ENCODE assay signal across 8 mouse cellular contexts in genomic region chr10:62601833-62602176, GRCm38 (mm10). TPM values are rescaled to one million over a fixed set of nuclear protein-coding genes. Genes with fewer than 3 reads are reported as not detected.
DNase-seq lines count a peak whose midpoint lies in the region; ATAC-seq and TF ChIP-seq lines count a peak whose summit lies in the region.

No protein-coding gene starts in this region.

- H3K4me2 ChIP-seq in heart, embryonic 14.5 days (ENCODE audit: low read length), result peak overlapping the region; percentile 92
- H3K4me2 ChIP-seq in hindbrain, embryonic 12.5 days (replicated peaks), result peak overlapping the region; percentile 96
- peak overlapping the region; percentile 98 for H3K4me2 ChIP-seq in midbrain, embryonic 11.5 days

- H3K36me3 ChIP-seq in heart, embryonic 14.5 days (ENCODE audit: control insufficient read depth, insufficient read depth, low read length), result peaks cover 19% of the 10 kb centered on the region
- peaks cover 18% of the 10 kb centered on the region for H3K36me3 ChIP-seq in hindbrain, embryonic 12.5 days
- H3K36me3 ChIP-seq in midbrain, embryonic 11.5 days (ENCODE audit: control insufficient read depth, insufficient read depth, low read length), result peaks cover 7% of the 10 kb centered on the region; the same call in 1 of the 2 replicates

- no peak for TF ChIP-seq CTCF in Patski (IDR thresholded peaks at IDR 0.05)

- H3K27ac ChIP-seq in heart, embryonic 14.5 days (replicated peaks in 1 of 2; ENCODE audit: control insufficient read depth in 1 of 2, insufficient read depth in 1 of 2, low read depth in 2 of 2, low read length in 2 of 2), result peak overlapping the region; percentile 61 to 68
- H3K27ac ChIP-seq in hindbrain, embryonic 12.5 days, result peak overlapping the region; percentile 46; the same call in 1 of the 2 replicates
- 0 out of 2 replicates have a peak overlapping the region, but pooled peaks have one; percentile 6 for H3K27ac ChIP-seq in midbrain, embryonic 11.5 days (ENCODE audit: low read depth, low read length)

- no peak for DNase-seq in heart, postnatal 4 days
- DNase-seq in Patski (ENCODE audit: low read depth, low spot score), result no peak
- DNase-seq in midbrain, embryonic 11.5 days (ENCODE audit: low spot score, missing footprints), result no peak
- no peak for DNase-seq in right cerebral cortex, postnatal 36 days (ENCODE audit: low spot score in 2 of 2)
- DNase-seq in urinary bladder, adult 18-20 months (ENCODE audit: low spot score in 2 of 2), result no peak
- DNase-seq in lung, adult 18-20 months, result no peak

- no peaks in the 10 kb centered on the region for H3K9me3 ChIP-seq in heart, embryonic 14.5 days (ENCODE audit: control insufficient read depth, low read length)
- no peaks in the 10 kb centered on the region for H3K9me3 ChIP-seq in hindbrain, embryonic 12.5 days (replicated peaks)
- H3K9me3 ChIP-seq in midbrain, embryonic 11.5 days (ENCODE audit: control insufficient read depth, low read length), result no peaks in the 10 kb centered on the region

- peak; percentile 54; the same call in 1 of the 2 replicates for ATAC-seq in heart, embryonic 14.5 days (ENCODE audit: insufficient number of reproducible peaks, insufficient read depth, low FRiP score, low read depth)
- ATAC-seq in Patski, result peak; percentile 90
- ATAC-seq in hindbrain, embryonic 12.5 days (ENCODE audit: low FRiP score), result peak; percentile 75
- ATAC-seq in midbrain, embryonic 11.5 days (ENCODE audit: low FRiP score), result peak; percentile 87

- no peaks in the 10 kb centered on the region for H3K27me3 ChIP-seq in heart, embryonic 14.5 days (ENCODE audit: control insufficient read depth, insufficient read depth, low read length)
- H3K27me3 ChIP-seq in Patski, result no peaks in the 10 kb centered on the region
- no peaks in the 10 kb centered on the region for H3K27me3 ChIP-seq in hindbrain, embryonic 12.5 days
- H3K27me3 ChIP-seq in midbrain, embryonic 11.5 days (ENCODE audit: control insufficient read depth, insufficient read depth, low read length), result no peaks in the 10 kb centered on the region

- CTCF ChIA-PET in Patski (lab: Charles Lee), result interaction anchor here (1.1 to 1.3 kb wide), 2 partner anchors 11 to 23 kb away, joined by 3 to 4 read pairs; partner anchors contain the start of gene Kif1bp

- H3K4me1 ChIP-seq in heart, embryonic 14.5 days (ENCODE audit: control insufficient read depth in 2 of 2, insufficient read depth in 2 of 2, low read length in 2 of 2), result peaks cover 2 to 13% of the 10 kb centered on the region in 2 experiments; a peak in 3 of 4 replicates
- H3K4me1 ChIP-seq in hindbrain, embryonic 12.5 days, result peaks cover 15% of the 10 kb centered on the region
- H3K4me1 ChIP-seq in midbrain, embryonic 11.5 days (ENCODE audit: control insufficient read depth, insufficient read depth, low read length), result 0 out of 2 replicates have a peak, but pooled peaks cover 5% of the 10 kb centered on the region

- in situ Hi-C loops in Patski (cut with MboI; ENCODE audit: low pct_unique_long_range_greater_than_20kb), result no loop called here

- H3K9ac ChIP-seq in heart, embryonic 14.5 days (ENCODE audit: low read length), result peak overlapping the region; percentile 77
- H3K9ac ChIP-seq in hindbrain, embryonic 12.5 days, result peak overlapping the region; percentile 71
- H3K9ac ChIP-seq in midbrain, embryonic 11.5 days (ENCODE audit: low read length), result peak overlapping the region; percentile 78

- POLR2A ChIA-PET in Patski (lab: Charles Lee), result interaction anchor here (0.5 to 1.0 kb wide), 3 partner anchors 49 to 1463 kb away, joined by 3 to 5 read pairs (median 3); partner anchors contain the start of gene Ddx50

- H3K4me3 ChIP-seq in heart, embryonic 14.5 days (ENCODE audit: control insufficient read depth in 1 of 2, insufficient read depth in 1 of 2, low read depth in 1 of 2, low read length in 2 of 2), result peak overlapping the region; percentile 64 to 86
- H3K4me3 ChIP-seq in hindbrain, embryonic 12.5 days, result peak overlapping the region; percentile 78
- peak overlapping the region; percentile 70 for H3K4me3 ChIP-seq in midbrain, embryonic 11.5 days (ENCODE audit: low read depth, low read length)

- WGBS in heart, embryonic 14.5 days, result under 1% methylated on average over 23 of the region's 23 CpGs
- WGBS in hindbrain, embryonic 12.5 days, result under 1% methylated on average over 23 of the region's 23 CpGs
- WGBS in midbrain, embryonic 11.5 days, result under 1% methylated on average over 23 of the region's 23 CpGs

RNA-seq across cellular contexts. Expression of gene Ddx21, which starts 0.3 kb away (rescaled TPM):
- polyA plus RNA-seq in heart, embryonic 14.5 days (2014; fragmentation: Nextera tagmentation; extraction: Ambion mirVana), result 13.3 and 14.4 TPM in 2 replicates
- 10 to 100 TPM; 43.8 to 46.1 TPM for total RNA-seq in heart, postnatal 4 days (2021)
- polyA plus RNA-seq in Patski (2021), result 54.4 TPM
- 25.3 TPM in 2 replicates for polyA plus RNA-seq in hindbrain, embryonic 12.5 days (2016; fragmentation: Nextera tagmentation; extraction: Ambion mirVana)
- 37.5 and 39.2 TPM in 2 replicates for polyA plus RNA-seq in midbrain, embryonic 11.5 days (2014; fragmentation: Nextera tagmentation; extraction: Ambion mirVana)

RNA-seq across cellular contexts. Expression of gene Kif1bp, which starts 23.5 kb away (rescaled TPM):
- polyA plus RNA-seq in heart, embryonic 14.5 days (2014; fragmentation: Nextera tagmentation; extraction: Ambion mirVana), result 34.4 and 38.7 TPM in 2 replicates
- total RNA-seq in heart, postnatal 4 days (2021), result 10 to 100 TPM; 31.6 to 34.5 TPM
- 66.2 TPM for polyA plus RNA-seq in Patski (2021)
- polyA plus RNA-seq in hindbrain, embryonic 12.5 days (2016; fragmentation: Nextera tagmentation; extraction: Ambion mirVana), result 74.3 and 74.7 TPM in 2 replicates
- polyA plus RNA-seq in midbrain, embryonic 11.5 days (2014; fragmentation: Nextera tagmentation; extraction: Ambion mirVana), result 56.2 and 61.1 TPM in 2 replicates

RNA-seq across cellular contexts. Expression of gene Ddx50, which starts 49.2 kb away (rescaled TPM):
- 95.5 and 102 TPM in 2 replicates for polyA plus RNA-seq in heart, embryonic 14.5 days (2014; fragmentation: Nextera tagmentation; extraction: Ambion mirVana)
- 10 to 100 TPM; 95.4 to 99.6 TPM for total RNA-seq in heart, postnatal 4 days (2021)
- 85.3 TPM for polyA plus RNA-seq in Patski (2021)
- polyA plus RNA-seq in hindbrain, embryonic 12.5 days (2016; fragmentation: Nextera tagmentation; extraction: Ambion mirVana), result 130 and 135 TPM in 2 replicates
- polyA plus RNA-seq in midbrain, embryonic 11.5 days (2014; fragmentation: Nextera tagmentation; extraction: Ambion mirVana), result 127 and 143 TPM in 2 replicates

Comparison
In these comparisons a context has a peak if more than half of its experiments do, and no peak if none do; other contexts are left out.
1. H3K27ac ChIP-seq: peak in every context shown above with its lines; median percentile 64 in heart, embryonic 14.5 days; 46 in hindbrain, embryonic 12.5 days; 6 in midbrain, embryonic 11.5 days.